Mouse (Mus musculus) telencephalon, adult 2 months (tissue): ENCODE measurements around the gene Gm30191.
A peak's percentile ranks its signal among the peaks of the same experiment; 100 is the strongest.

Experiments
- DNase-seq: peaks from one replicate; pipeline ENCODE4 v3.0.0-alpha.2; 2011; ENCODE audit warnings: low read depth, low spot score

Gm30191 gene

GRCm38 (mm10) chr4:134246719-134247258 is at the start of gene Gm30191:
Gm30191 (plus strand) TSS chr4:134246935.
- DNase-seq: no peak

- DNase-seq: no peak
These were observed 47.4 kb upstream of the Gm30191 start for GRCm38 (mm10) chr4:134199371-134199770.

GRCm38 (mm10) chr4:134202904-134203303 is 43.8 kb upstream of the Gm30191 start, which contains the start of gene Gm7534:
Gm7534 (minus strand) TSS chr4:134203004.
- no peak for DNase-seq

GRCm38 (mm10) chr4:134203340-134203896 is 43.3 kb upstream of the Gm30191 start:
- no peak for DNase-seq

- DNase-seq: no peak
These were observed 40.2 kb upstream of the Gm30191 start for GRCm38 (mm10) chr4:134206488-134207053.

GRCm38 (mm10) chr4:134222793-134223600 is 23.7 kb upstream of the Gm30191 start:
- DNase-seq: no peak

GRCm38 (mm10) chr4:134227194-134227593 is 19.5 kb upstream of the Gm30191 start, which contains the start of gene Catsper4:
Catsper4 (minus strand) TSS chr4:134227383.
- DNase-seq: no peak

GRCm38 (mm10) chr4:134230431-134230830 is 16.3 kb upstream of the Gm30191 start:
- no peak for DNase-seq

GRCm38 (mm10) chr4:134234876-134235275 is 11.9 kb upstream of the Gm30191 start:
- DNase-seq: no peak

GRCm38 (mm10) chr4:134237582-134238278 is 9.0 kb upstream of the Gm30191 start:
- no peak for DNase-seq

GRCm38 (mm10) chr4:134238279-134238651 is 8.5 kb upstream of the Gm30191 start, which contains the start of gene Cnksr1:
Cnksr1 (minus strand) TSS chr4:134238399.
- DNase-seq: no peak

- DNase-seq: no peak
These were observed 8.0 kb upstream of the Gm30191 start for GRCm38 (mm10) chr4:134238686-134239085.

- no peak for DNase-seq
These were observed 3.1 kb upstream of the Gm30191 start, which contains the start of gene E130218I03Rik for GRCm38 (mm10) chr4:134243516-134244250. E130218I03Rik (plus strand) TSS chr4:134243662.

- DNase-seq: peak; percentile 72
These were observed 1.4 kb upstream of the Gm30191 start, which contains the start of gene Zfp593 for GRCm38 (mm10) chr4:134245148-134245843. Zfp593 (minus strand) TSS chr4:134245592.

GRCm38 (mm10) chr4:134246256-134246655 is 479 bp upstream of the Gm30191 start:
- no peak for DNase-seq

- no peak for DNase-seq
These were observed 2.9 kb downstream of the Gm30191 start for GRCm38 (mm10) chr4:134249651-134250050.

- no peak for DNase-seq
These were observed 3.6 kb downstream of the Gm30191 start for GRCm38 (mm10) chr4:134250116-134250929.

- DNase-seq: no peak
These were observed 4.2 kb downstream of the Gm30191 start for GRCm38 (mm10) chr4:134250930-134251240.
